Mouse (Mus musculus): ENCODE results near the gene Abcb10.

GRCm38 (mm10) chr8:123953686-123954085, 29.2 kb downstream of the Abcb10 start:
- TF ChIP-seq CTCF (IDR thresholded peaks at IDR 0.05; ENCODE audit: borderline replicate concordance, insufficient read depth, low read length) (no peak), POLR2A (IDR thresholded peaks at IDR 0.05; ENCODE audit: low read depth, low read length) (no peak)
